17 mouse cellular contexts compared by ENCODE assay signal in genomic region chr15:83053261-83053660, GRCm38 (mm10). TPM values are rescaled to one million over a fixed set of nuclear protein-coding genes. Genes with fewer than 3 reads are reported as not detected.
DNase-seq lines count a peak whose midpoint lies in the region; ATAC-seq and TF ChIP-seq lines count a peak whose summit lies in the region.
"Had no signal": no experiment of that assay in that cellular context is flagged by ENCODE, and none has a peak within 500 bp of the region (broad histone marks: within the 10 kb centered on the region; RNA-seq: fewer than 3 reads in every experiment).

No protein-coding gene starts in this region.

- H3K4me3 ChIP-seq in intestine, embryonic 15.5 days (replicated peaks) = no peak overlapping the region
- no peak overlapping the region for H3K4me3 ChIP-seq in intestine, embryonic 16.5 days (ENCODE audit: low read length)
- H3K4me3 ChIP-seq in midbrain, embryonic 10.5 days = no peak overlapping the region
- no peak overlapping the region for H3K4me3 ChIP-seq in midbrain, postnatal 0 days (ENCODE audit: low read depth, low read length)
- no peak overlapping the region for H3K4me3 ChIP-seq in intestine, postnatal 0 days (ENCODE audit: low read depth, low read length)
- H3K4me3 ChIP-seq in stomach, postnatal 0 days (ENCODE audit: low read depth, low read length) = no peak overlapping the region
- no peak overlapping the region for H3K4me3 ChIP-seq in thymus, adult 2 months (ENCODE audit: control insufficient read depth, insufficient read depth, low read length)
- H3K4me3 ChIP-seq: liver, embryonic 12.5 days had no signal

- no peak for TF ChIP-seq CTCF in midbrain, postnatal 0 days (IDR thresholded peaks at IDR 0.05)
- TF ChIP-seq CTCF in intestine, postnatal 0 days (IDR thresholded peaks at IDR 0.05; ENCODE audit: low read depth) = no peak
- TF ChIP-seq CTCF in stomach, postnatal 0 days (IDR thresholded peaks at IDR 0.05; ENCODE audit: low read depth) = no peak
- TF ChIP-seq CTCF in thymus, adult 2 months (IDR thresholded peaks at IDR 0.05; ENCODE audit: borderline replicate concordance, control insufficient read depth, extremely low read depth, insufficient read depth, low read length, poor library complexity) = no peak

- no peak overlapping the region for H3K9ac ChIP-seq in intestine, embryonic 15.5 days
- no peak overlapping the region for H3K9ac ChIP-seq in intestine, embryonic 16.5 days (ENCODE audit: low read depth, low read length)
- H3K9ac ChIP-seq in midbrain, postnatal 0 days (replicated peaks; ENCODE audit: low read length, poor library complexity, severe bottlenecking) = no peak overlapping the region
- no peak overlapping the region for H3K9ac ChIP-seq in intestine, postnatal 0 days (ENCODE audit: low read depth, low read length)
- no peak overlapping the region for H3K9ac ChIP-seq in stomach, postnatal 0 days (ENCODE audit: low read length)
- H3K9ac ChIP-seq: forebrain, postnatal 0 days; liver, embryonic 12.5 days had no signal

- no peak overlapping the region for H3K27ac ChIP-seq in intestine, embryonic 15.5 days
- H3K27ac ChIP-seq in intestine, embryonic 16.5 days (ENCODE audit: low read length) = no peak overlapping the region
- H3K27ac ChIP-seq in midbrain, embryonic 10.5 days (replicated peaks) = 0 out of 2 replicates have a peak overlapping the region, but pooled peaks have one; percentile 10
- no peak overlapping the region for H3K27ac ChIP-seq in midbrain, postnatal 0 days (ENCODE audit: low read depth, low read length)
- no peak overlapping the region for H3K27ac ChIP-seq in intestine, postnatal 0 days (ENCODE audit: low read depth, low read length)
- H3K27ac ChIP-seq in stomach, postnatal 0 days (replicated peaks) = no peak overlapping the region
- H3K27ac ChIP-seq in thymus, adult 2 months (ENCODE audit: control insufficient read depth, insufficient read depth, low read length) = no peak overlapping the region
- H3K27ac ChIP-seq: liver, embryonic 12.5 days had no signal

- H3K4me2 ChIP-seq in intestine, embryonic 15.5 days (replicated peaks) = no peak overlapping the region
- H3K4me2 ChIP-seq in intestine, embryonic 16.5 days (ENCODE audit: low read depth, low read length) = no peak overlapping the region
- no peak overlapping the region for H3K4me2 ChIP-seq in midbrain, postnatal 0 days (ENCODE audit: low read depth, low read length, poor library complexity, severe bottlenecking)
- H3K4me2 ChIP-seq in intestine, postnatal 0 days (replicated peaks; ENCODE audit: low read depth) = no peak overlapping the region
- H3K4me2 ChIP-seq in stomach, postnatal 0 days (replicated peaks; ENCODE audit: low read depth) = no peak overlapping the region
- H3K4me2 ChIP-seq: liver, embryonic 12.5 days had no signal

- 45% methylated on average over 11 of the region's 11 CpGs for WGBS in intestine, embryonic 15.5 days
- 46% methylated on average over 11 of the region's 11 CpGs for WGBS in intestine, embryonic 16.5 days
- WGBS in midbrain, embryonic 10.5 days = 71% methylated on average over 11 of the region's 11 CpGs
- 35% methylated on average over 11 of the region's 11 CpGs for WGBS in midbrain, postnatal 0 days
- WGBS in intestine, postnatal 0 days = 28% methylated on average over 11 of the region's 11 CpGs
- WGBS in stomach, postnatal 0 days = 39% methylated on average over 11 of the region's 11 CpGs
- 80% methylated on average over 11 of the region's 11 CpGs for WGBS in thymus, adult 2 months

- no peaks in the 10 kb centered on the region for H3K9me3 ChIP-seq in intestine, embryonic 15.5 days
- H3K9me3 ChIP-seq in intestine, embryonic 16.5 days (ENCODE audit: control insufficient read depth, low read length) = no peaks in the 10 kb centered on the region
- H3K9me3 ChIP-seq in midbrain, embryonic 10.5 days (replicated peaks) = peaks cover 5% of the 10 kb centered on the region; the same call in 1 of the 2 replicates
- H3K9me3 ChIP-seq in midbrain, postnatal 0 days (ENCODE audit: low read length) = no peaks in the 10 kb centered on the region
- no peaks in the 10 kb centered on the region for H3K9me3 ChIP-seq in intestine, postnatal 0 days (ENCODE audit: control insufficient read depth)
- H3K9me3 ChIP-seq in stomach, postnatal 0 days (ENCODE audit: control insufficient read depth, low read length) = no peaks in the 10 kb centered on the region
- H3K9me3 ChIP-seq: liver, embryonic 12.5 days had no signal

- 0 out of 2 replicates have a peak, but pooled peaks have one; percentile 28 for ATAC-seq in intestine, embryonic 15.5 days
- ATAC-seq in intestine, embryonic 16.5 days = no peak
- ATAC-seq in midbrain, postnatal 0 days (ENCODE audit: low FRiP score) = no peak
- 0 out of 2 replicates have a peak, but pooled peaks have one; percentile 12 for ATAC-seq in intestine, postnatal 0 days
- peak; percentile 62 for ATAC-seq in stomach, postnatal 0 days (ENCODE audit: low FRiP score, low TSS enrichment)
- ATAC-seq: forebrain, postnatal 0 days; liver, embryonic 12.5 days had no signal

- no peak for TF ChIP-seq POLR2A in thymus, adult 2 months (IDR thresholded peaks at IDR 0.05; ENCODE audit: control insufficient read depth, extremely low read depth, insufficient read depth, low read length, poor library complexity)

- TF ChIP-seq EP300 in stomach, postnatal 0 days (optimal IDR thresholded peaks at IDR 0.05) = no peak

- H3K36me3 ChIP-seq in intestine, embryonic 15.5 days = no peaks in the 10 kb centered on the region
- H3K36me3 ChIP-seq in intestine, embryonic 16.5 days (ENCODE audit: control insufficient read depth, insufficient read depth, low read length) = no peaks in the 10 kb centered on the region
- H3K36me3 ChIP-seq in midbrain, embryonic 10.5 days = no peaks in the 10 kb centered on the region
- no peaks in the 10 kb centered on the region for H3K36me3 ChIP-seq in midbrain, postnatal 0 days (ENCODE audit: insufficient read depth, low read length)
- no peaks in the 10 kb centered on the region for H3K36me3 ChIP-seq in intestine, postnatal 0 days (ENCODE audit: control insufficient read depth, insufficient read depth)
- no peaks in the 10 kb centered on the region for H3K36me3 ChIP-seq in stomach, postnatal 0 days (ENCODE audit: control insufficient read depth, insufficient read depth, low read length)
- H3K36me3 ChIP-seq in thymus, adult 2 months (ENCODE audit: control insufficient read depth, insufficient read depth, low read length) = no peaks in the 10 kb centered on the region
- H3K36me3 ChIP-seq: liver, embryonic 12.5 days had no signal

- H3K27me3 ChIP-seq in intestine, embryonic 15.5 days (replicated peaks) = no peaks in the 10 kb centered on the region
- H3K27me3 ChIP-seq in intestine, embryonic 16.5 days (replicated peaks; ENCODE audit: control insufficient read depth, insufficient read depth, low read length) = 0 out of 2 replicates have a peak, but pooled peaks cover 2% of the 10 kb centered on the region
- H3K27me3 ChIP-seq in midbrain, embryonic 10.5 days (ENCODE audit: low read depth, poor library complexity, severe bottlenecking) = peaks cover 31% of the 10 kb centered on the region
- H3K27me3 ChIP-seq in midbrain, postnatal 0 days (ENCODE audit: insufficient read depth, low read length) = no peaks in the 10 kb centered on the region
- 0 out of 2 replicates have a peak, but pooled peaks cover 8% of the 10 kb centered on the region for H3K27me3 ChIP-seq in intestine, postnatal 0 days (replicated peaks; ENCODE audit: control insufficient read depth, insufficient read depth, low read length)
- no peaks in the 10 kb centered on the region for H3K27me3 ChIP-seq in stomach, postnatal 0 days (ENCODE audit: control insufficient read depth, insufficient read depth, low read length)
- H3K27me3 ChIP-seq in thymus, adult 2 months (ENCODE audit: control insufficient read depth, insufficient read depth, low read length) = no peaks in the 10 kb centered on the region; the same call in 1 of the 2 replicates

- no peak for DNase-seq in midbrain, embryonic 10.5 days (ENCODE audit: low spot score)
- DNase-seq in midbrain, postnatal 0 days (ENCODE audit: low spot score) = no peak
- DNase-seq in stomach, postnatal 0 days (ENCODE audit: low spot score) = peak; percentile 70
- DNase-seq in thymus, adult 2 months = no peak
- DNase-seq: adrenal gland, adult 8-10 months; B cell, adult 2 months; cerebellum, adult 9-10 months; embryo, embryonic 11 days; forebrain, postnatal 0 days; heart, postnatal 14 days; layer of hippocampus, postnatal 36 days; lung, postnatal 4 days; thymus, postnatal 25 days had no signal

- peaks cover 7% of the 10 kb centered on the region for H3K4me1 ChIP-seq in intestine, embryonic 15.5 days (replicated peaks)
- H3K4me1 ChIP-seq in intestine, embryonic 16.5 days (ENCODE audit: control insufficient read depth, insufficient read depth, low read length) = peaks cover 14% of the 10 kb centered on the region; the same call in 1 of the 2 replicates
- H3K4me1 ChIP-seq in midbrain, embryonic 10.5 days = peaks cover 50% of the 10 kb centered on the region
- H3K4me1 ChIP-seq in midbrain, postnatal 0 days (ENCODE audit: insufficient read depth, low read length) = peaks cover 6% of the 10 kb centered on the region
- no peaks in the 10 kb centered on the region; the same call in 1 of the 2 replicates for H3K4me1 ChIP-seq in intestine, postnatal 0 days (replicated peaks; ENCODE audit: control insufficient read depth, insufficient read depth, low read length)
- H3K4me1 ChIP-seq in stomach, postnatal 0 days (replicated peaks; ENCODE audit: control insufficient read depth, insufficient read depth) = 0 out of 2 replicates have a peak, but pooled peaks cover 2% of the 10 kb centered on the region
- peaks cover 9% of the 10 kb centered on the region for H3K4me1 ChIP-seq in thymus, adult 2 months (replicated peaks; ENCODE audit: control insufficient read depth, insufficient read depth, low read length)

RNA-seq across cellular contexts. Expression of gene Nfam1, which starts 20.2 kb away (rescaled TPM):
- 3.7 and 3.8 TPM in 2 replicates for polyA plus RNA-seq in intestine, embryonic 15.5 days (2015; fragmentation: Nextera tagmentation; extraction: Ambion mirVana)
- 3.1 and 3.6 TPM in 2 replicates for polyA plus RNA-seq in intestine, embryonic 16.5 days (2015; fragmentation: Nextera tagmentation; extraction: Ambion mirVana)
- polyA plus RNA-seq in midbrain, embryonic 10.5 days (2016; fragmentation: Nextera tagmentation; extraction: Ambion mirVana) = 4.3 and 4.6 TPM in 2 replicates
- 3.3 and 4.1 TPM in 2 replicates for total RNA-seq in midbrain, postnatal 0 days (2014; rRNA removed)
- polyA plus RNA-seq in midbrain, postnatal 0 days (2015; fragmentation: Nextera tagmentation; extraction: Ambion mirVana) = 1.9 and 2.6 TPM in 2 replicates
- polyA plus RNA-seq in intestine, postnatal 0 days (2015; fragmentation: Nextera tagmentation; extraction: Ambion mirVana) = 1.1 and 1.2 TPM in 2 replicates
- 1.3 and 1.4 TPM in 2 replicates for polyA plus RNA-seq in stomach, postnatal 0 days (2015; fragmentation: Nextera tagmentation; extraction: Ambion mirVana)
- 8.1 and 9.8 TPM in 2 replicates for polyA plus RNA-seq in thymus, adult 2 months (2012; rRNA removed)

RNA-seq across cellular contexts. Expression of gene Serhl, which starts 36.0 kb away (rescaled TPM):
- polyA plus RNA-seq in intestine, embryonic 15.5 days (2015; fragmentation: Nextera tagmentation; extraction: Ambion mirVana) = 56.3 and 61.7 TPM in 2 replicates
- 59.5 and 71.0 TPM in 2 replicates for polyA plus RNA-seq in intestine, embryonic 16.5 days (2015; fragmentation: Nextera tagmentation; extraction: Ambion mirVana)
- 54.2 and 56.0 TPM in 2 replicates for polyA plus RNA-seq in midbrain, embryonic 10.5 days (2016; fragmentation: Nextera tagmentation; extraction: Ambion mirVana)
- total RNA-seq in midbrain, postnatal 0 days (2014; rRNA removed) = 4.2 and 6.7 TPM in 2 replicates
- polyA plus RNA-seq in midbrain, postnatal 0 days (2015; fragmentation: Nextera tagmentation; extraction: Ambion mirVana) = 38.5 and 40.0 TPM in 2 replicates
- polyA plus RNA-seq in intestine, postnatal 0 days (2015; fragmentation: Nextera tagmentation; extraction: Ambion mirVana) = 58.5 and 65.6 TPM in 2 replicates
- polyA plus RNA-seq in stomach, postnatal 0 days (2015; fragmentation: Nextera tagmentation; extraction: Ambion mirVana) = 51.5 and 61.6 TPM in 2 replicates
- 64.9 and 82.9 TPM in 2 replicates for polyA plus RNA-seq in thymus, adult 2 months (2012; rRNA removed)

Comparison
In these comparisons a context has a peak if more than half of its experiments do, and no peak if none do; other contexts are left out.
1. ATAC-seq: peak in intestine, embryonic 15.5 days (single experiment), intestine, postnatal 0 days (single experiment) and stomach, postnatal 0 days (single experiment); none in intestine, embryonic 16.5 days (single experiment) and midbrain, postnatal 0 days (single experiment).